Mouse (Mus musculus): ENCODE data around the gene Tenm4.

DNA sequence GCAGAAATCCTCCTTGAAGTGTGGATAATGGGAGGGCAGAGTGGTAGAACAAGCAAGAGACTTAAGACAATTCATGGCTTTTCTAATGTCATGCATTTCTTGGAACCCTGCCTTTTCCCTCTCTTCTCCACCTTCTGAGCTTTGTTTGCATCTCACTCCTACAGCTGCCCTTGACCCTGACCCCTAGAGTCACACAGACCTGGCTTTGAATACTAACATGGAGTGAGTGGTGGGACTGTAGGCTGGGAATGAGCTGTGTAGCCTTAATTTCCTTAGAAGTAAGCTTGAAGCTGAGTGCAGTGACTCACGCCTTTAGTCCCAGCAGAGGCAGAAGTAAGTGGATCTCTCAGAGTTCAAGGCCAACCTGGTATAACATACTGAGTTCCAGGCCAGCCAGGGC, 733.9 kb downstream of the Tenm4 start:
- TF ChIP-seq CTCF (IDR thresholded peaks at IDR 0.05; ENCODE audit: low read depth) (no peak), EP300 (IDR thresholded peaks at IDR 0.05; ENCODE audit: low read depth) (no peak)

Measured in heart, postnatal 0 days (tissue).